Mouse (Mus musculus) heart, postnatal 36 days (tissue): ENCODE measurements around the gene Il1rl1. TPM values are rescaled to one million over a fixed set of nuclear protein-coding genes. Genes with fewer than 3 reads are reported as not detected.

ENCODE experiments used
- DNase-seq, 2 experiments: peaks; one replicate each; pipeline ENCODE4 v3.0.0; 2021 to 2022
- intact Hi-C: fragments of 180-260 bp; cut with DNase I; formaldehyde crosslinking; loops from one replicate; pipeline ENCODE4 v1.15.1; 2025
- total RNA-seq, 2 experiments: library from RNA; stranded (reverse); gene quantifications; 2 replicates each; pipeline ENCODE4 v1.2.3; 2021

Gene Il1rl1
- total RNA-seq = under 1 TPM; 0.80 to 0.87 TPM

GRCm38 (mm10) chr1:40428910-40429675 is at the start of gene Il1rl1:
Gene Il1rl1, plus strand, starts transcription at chr1:40429570.
- intact Hi-C loops = no loop called here
- no peak for DNase-seq

DNA sequence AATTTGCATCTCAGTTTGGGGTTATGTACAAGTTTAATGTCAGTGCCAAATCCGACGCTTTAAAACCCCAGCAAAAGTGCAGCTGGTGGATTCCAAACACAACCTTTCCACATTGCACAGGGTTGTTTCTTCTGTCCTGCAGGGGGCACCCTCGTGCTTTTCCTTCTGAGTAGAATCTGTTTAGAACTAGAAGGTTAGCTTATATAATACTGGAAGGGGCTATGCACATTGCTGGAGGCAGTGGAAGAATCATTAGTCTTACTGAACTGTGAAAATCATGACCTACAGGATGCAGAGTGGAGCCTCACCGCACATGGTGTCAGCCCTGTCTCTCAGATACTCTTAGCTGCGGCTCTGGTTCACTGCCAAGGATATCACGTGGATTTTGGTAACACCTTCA is 49.3 kb upstream of the Il1rl1 start:
- DNase-seq = peak; percentile 60 to 75
- intact Hi-C loops = loop anchor here (1.0 to 5.0 kb wide), 2 partner anchors 164 to 277 kb away; no protein-coding TSS in a partner anchor

DNA sequence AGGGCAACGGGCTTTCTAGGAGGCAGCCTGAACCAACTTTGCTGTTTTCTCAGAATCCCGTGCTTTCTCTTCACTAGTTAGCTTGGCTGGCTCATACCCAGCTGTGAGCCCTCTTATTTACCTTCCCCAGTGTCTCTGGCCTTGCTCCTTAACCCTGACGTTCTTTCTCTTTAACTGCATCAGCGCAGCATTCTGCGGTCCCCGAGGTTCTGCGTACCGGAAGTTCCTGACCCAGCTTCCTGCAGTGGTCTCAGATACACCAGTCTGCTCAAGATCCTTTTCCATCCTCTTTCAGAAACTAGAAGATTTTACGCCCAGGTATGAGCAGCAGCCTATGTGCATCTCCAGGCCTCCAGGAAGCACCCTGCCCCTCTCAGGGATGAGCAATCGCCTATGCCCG is 48.4 kb upstream of the Il1rl1 start:
- intact Hi-C loops = loop anchor here (1.0 to 5.0 kb wide), 2 partner anchors 163 to 276 kb away; no protein-coding TSS in a partner anchor
- no peak for DNase-seq

GRCm38 (mm10) chr1:40382841-40383240 is 46.5 kb upstream of the Il1rl1 start:
- intact Hi-C loops = loop anchor here (5.0 kb wide), 1 partner anchor 274 kb away; no protein-coding TSS in a partner anchor
- DNase-seq = no peak

- no peak for DNase-seq
- intact Hi-C loops = loop anchor here (5.0 kb wide), 1 partner anchor 272 kb away; no protein-coding TSS in a partner anchor
These were observed 44.3 kb upstream of the Il1rl1 start for GRCm38 (mm10) chr1:40384931-40385545.

DNA sequence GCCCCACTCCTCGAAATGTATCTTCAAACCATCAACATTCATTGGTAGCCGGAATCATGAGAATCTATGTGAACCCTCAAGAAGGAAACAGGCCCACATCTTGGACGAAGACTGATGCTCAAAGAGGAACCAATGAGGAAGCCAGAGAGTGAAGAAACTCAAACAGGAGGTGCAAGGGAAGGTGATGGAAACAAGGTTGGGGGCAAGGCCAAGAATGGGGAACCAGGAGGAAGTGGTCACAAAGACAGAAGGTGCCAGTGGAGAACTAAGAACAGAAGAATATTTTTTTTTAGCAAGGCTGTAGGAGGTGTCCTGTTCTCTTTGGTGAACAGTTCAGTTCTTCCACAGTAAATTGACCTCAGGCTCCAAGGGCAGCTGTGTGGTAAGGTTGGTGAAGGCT is 38.0 kb upstream of the Il1rl1 start:
- no peak for DNase-seq
- intact Hi-C loops = no loop called here

DNA sequence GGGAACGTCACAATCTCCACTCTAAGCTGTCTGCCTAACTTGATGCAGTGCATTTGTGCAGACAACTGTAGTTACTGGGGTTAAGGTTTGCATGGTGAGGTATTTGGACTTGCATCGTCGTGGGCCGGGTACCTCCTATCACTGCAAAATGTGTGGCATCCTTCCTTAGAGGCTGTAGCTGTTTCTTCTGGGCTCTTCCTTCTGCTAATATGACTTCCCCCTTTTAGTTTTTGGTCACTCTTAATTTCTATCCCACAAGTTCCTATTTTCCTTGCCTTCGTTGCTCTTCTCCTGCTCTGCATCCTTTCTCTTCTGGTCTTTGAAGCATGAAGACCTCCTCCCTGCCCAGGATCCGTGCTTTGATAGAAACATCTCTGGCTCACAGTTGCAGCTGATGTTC is 36.8 kb upstream of the Il1rl1 start:
- DNase-seq = no peak
- intact Hi-C loops = no loop called here

DNA sequence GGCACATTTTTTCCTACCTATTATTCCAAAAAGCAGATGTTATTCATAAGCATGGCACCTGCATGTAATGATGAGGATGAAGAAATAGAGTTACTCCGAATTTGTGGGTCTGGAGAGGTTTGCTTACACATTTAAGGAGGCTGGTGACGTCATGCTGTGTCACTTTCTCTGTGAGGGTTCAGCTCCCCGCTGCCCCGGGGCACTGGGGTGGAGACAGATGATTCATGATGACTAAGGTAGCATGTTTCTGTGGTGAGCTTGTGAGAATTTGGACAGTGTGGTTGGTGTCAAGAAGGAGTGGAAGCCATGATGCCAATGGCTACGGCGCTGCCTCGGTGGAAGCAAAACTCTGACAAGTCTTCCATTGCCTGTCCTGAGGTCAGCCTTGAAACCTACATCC is 36.2 kb upstream of the Il1rl1 start:
- no peak for DNase-seq
- intact Hi-C loops = no loop called here

GRCm38 (mm10) chr1:40399639-40400038 is 29.7 kb upstream of the Il1rl1 start:
- intact Hi-C loops = no loop called here
- no peak for DNase-seq

DNA sequence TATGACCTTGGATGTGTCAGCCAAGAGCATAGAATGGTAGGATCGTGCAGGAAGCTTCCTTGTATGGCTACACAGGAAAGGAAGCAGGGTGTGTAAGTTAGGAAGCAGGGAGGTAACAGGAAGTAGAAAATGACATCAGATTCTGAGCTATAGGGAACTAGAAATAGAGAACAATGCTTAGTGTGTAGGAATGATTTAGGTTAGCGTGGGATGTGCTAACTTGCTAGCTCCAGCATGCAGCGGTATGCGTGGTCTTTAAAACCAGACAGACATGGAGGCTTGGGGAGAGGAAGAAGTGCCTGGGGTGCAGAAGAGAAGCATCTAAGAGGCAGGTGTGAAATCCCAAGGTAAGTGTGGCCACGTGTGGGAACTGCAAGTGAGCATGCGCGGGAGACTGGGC is 24.7 kb upstream of the Il1rl1 start:
- DNase-seq = peak; percentile 15 to 41
- intact Hi-C loops = no loop called here

GRCm38 (mm10) chr1:40409882-40410281 is 19.5 kb upstream of the Il1rl1 start:
- intact Hi-C loops = no loop called here
- DNase-seq = no peak

- intact Hi-C loops = no loop called here
- no peak for DNase-seq
These were observed 16.3 kb upstream of the Il1rl1 start for GRCm38 (mm10) chr1:40413039-40413438.

- no peak for DNase-seq
- intact Hi-C loops = no loop called here
These were observed 15.1 kb upstream of the Il1rl1 start for GRCm38 (mm10) chr1:40414276-40414675.

DNA sequence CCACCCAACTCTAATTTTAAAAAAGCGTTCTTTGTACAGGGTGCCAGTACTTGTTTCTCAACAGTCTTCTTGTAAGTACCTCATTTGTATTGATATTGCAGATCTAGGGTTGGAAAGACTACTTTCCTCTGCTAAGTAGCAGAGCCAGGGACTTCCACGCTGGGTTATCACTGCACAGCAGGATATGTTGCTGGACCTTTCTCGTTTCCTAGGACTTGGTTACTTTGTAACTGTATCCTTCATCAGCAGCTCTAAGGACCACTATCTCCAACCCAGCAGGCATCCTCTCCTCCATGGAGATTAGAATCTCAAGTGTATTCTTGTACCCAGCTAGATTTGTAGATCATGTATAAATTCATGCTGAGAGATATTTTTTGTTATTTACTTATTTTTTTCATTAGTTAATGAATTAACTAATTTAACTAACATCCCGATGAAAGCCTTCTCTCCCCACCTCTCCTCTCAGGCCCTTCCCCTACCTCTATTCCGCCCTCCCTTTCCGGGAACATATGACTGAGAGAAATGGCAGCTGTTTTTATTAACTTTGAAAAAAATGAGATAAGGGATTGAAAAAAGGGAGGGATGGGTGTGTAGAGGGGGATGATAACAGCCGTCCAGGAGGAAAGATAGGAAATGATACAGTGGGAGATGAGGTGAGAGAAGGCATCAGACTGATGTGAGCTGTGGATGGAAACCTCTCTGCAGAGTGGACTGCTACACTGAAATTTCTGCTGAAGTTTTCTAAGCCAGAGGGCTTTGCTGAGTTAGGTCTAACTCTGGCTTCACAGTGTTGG is 14.3 kb upstream of the Il1rl1 start:
- DNase-seq = no peak
- intact Hi-C loops = no loop called here

GRCm38 (mm10) chr1:40417034-40417433 is 12.3 kb upstream of the Il1rl1 start:
- intact Hi-C loops = no loop called here
- DNase-seq = no peak

DNA sequence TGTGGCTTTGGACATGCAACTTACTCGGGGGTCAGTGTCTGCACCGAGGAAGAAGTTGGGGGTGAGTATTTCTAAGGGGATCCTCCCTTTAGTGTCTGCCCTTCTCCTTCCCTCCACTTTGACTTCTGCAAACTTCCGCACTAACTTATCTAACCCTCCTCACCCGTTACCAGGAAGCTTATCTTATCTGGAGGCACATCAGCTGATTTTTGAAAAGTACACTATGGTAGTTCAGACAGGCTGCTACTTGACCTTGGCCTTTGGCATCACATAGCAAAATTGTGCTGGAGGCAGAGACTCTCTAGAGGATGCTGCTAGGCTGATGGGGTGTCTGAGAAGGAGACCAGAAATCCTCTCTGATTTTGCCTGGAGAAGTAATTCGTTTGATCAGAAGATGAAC is 10.9 kb upstream of the Il1rl1 start:
- no peak for DNase-seq
- intact Hi-C loops = no loop called here

DNA sequence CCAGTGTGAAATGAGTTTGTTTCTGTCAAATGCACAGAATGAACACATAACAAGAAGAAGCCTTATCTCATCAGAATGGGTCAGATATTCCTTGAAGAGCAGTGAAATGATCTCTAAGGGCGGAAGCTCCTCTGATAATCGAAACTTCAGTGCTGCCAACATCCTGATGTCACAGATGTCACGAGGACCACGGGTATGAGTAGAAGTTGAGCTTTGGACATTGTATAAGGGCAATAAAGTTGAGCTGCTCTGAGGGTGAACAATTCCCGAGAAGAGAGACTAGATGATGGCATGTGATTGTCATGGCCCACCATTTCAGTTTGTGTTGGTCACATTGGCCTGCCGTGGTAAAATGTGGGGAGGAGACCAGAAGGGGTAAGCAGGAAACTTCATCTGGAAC is 5.5 kb upstream of the Il1rl1 start:
- intact Hi-C loops = no loop called here
- DNase-seq = no peak

DNA sequence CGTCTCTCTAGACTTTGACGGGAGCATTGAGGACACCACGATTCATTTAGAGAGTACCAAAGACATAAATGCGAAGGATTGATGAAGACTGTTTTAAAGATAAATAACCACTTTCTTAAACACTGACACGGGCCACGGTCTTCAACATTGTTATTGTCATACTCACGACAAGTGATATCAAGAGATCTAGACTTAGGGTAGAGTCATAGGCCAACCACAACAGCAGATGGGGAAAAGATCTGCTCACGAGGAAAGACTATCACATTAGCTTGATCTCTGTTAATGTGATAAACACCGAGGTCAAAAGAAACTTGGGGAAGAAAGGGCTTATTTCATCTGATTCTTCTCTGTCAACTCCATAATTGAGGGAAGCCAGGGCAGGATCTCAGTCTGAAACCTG is 2.1 kb upstream of the Il1rl1 start:
- intact Hi-C loops = no loop called here
- no peak for DNase-seq

DNA sequence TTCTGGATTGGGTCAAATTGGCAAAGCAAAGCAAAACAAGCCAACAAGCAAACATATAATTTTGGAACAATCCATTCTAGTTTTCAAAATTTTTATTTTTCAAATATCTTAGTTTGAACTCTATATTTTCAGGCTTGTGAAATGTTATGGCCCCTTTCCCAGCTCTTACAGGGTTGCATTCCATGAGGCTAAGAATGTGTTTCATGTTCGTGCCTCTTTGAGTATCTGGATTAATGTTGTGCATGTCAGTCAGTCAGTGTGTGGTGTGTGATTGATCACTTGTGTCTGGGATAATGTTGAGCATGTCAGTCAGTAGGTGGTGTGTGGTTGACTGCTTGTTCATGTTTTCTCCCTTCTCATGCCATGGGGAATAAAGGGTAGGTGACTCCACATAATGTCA is 1.5 kb upstream of the Il1rl1 start:
- DNase-seq = no peak
- intact Hi-C loops = no loop called here

DNA sequence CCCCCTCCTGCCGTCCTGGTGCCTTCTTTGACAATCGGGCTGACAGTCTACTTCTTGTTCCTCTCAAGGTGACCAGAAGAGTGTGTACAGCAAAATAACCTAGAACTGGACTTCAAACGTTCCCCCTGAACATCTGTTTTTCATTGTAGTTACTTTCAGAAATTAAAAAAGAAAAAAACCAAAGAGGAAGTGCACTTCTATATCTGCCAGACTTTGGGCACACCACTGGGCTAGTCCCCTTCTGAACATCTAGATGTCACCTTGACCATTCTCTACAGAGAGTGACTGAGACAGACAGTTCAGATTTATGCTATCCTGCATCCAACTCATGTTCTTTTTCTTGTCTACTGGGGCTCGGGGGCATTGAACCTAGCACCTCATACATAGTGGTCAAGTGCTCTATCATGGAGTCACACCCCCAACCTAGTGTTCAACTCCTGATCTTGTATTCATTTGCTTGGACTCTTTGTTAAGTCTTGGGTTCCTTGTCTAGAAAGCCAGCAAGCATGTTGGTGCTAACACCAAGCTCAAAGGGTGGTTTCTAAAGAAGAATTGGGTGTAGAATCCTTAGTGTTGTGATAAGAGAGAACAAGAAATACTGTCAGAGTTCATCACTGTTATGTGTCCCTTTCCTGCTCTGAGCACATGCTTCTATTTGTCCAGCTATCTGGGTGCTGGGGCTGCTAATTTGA is 919 bp downstream of the Il1rl1 start:
- no peak for DNase-seq
- intact Hi-C loops = no loop called here

GRCm38 (mm10) chr1:40432169-40432568 is 2.8 kb downstream of the Il1rl1 start:
- intact Hi-C loops = no loop called here
- no peak for DNase-seq
